Mouse (Mus musculus) G1E (cell line): Measurements from ENCODE around the gene Dmd. TPM values are rescaled to one million over a fixed set of nuclear protein-coding genes. Genes with fewer than 3 reads are reported as not detected.

ENCODE experiments used
- ATAC-seq: 2 replicates; pipeline ENCODE4 v1.8.0; 2016; ENCODE audit warnings: mild to moderate bottlenecking; ENCODE audit not compliant: insufficient number of reproducible peaks, poor library complexity, low FRiP score, severe bottlenecking; ENCODE audit errors: extremely low read depth
- DNase-seq: peaks from one replicate; pipeline ENCODE4 v3.0.0; 2012; ENCODE audit warnings: low spot score
- H3K27me3 ChIP-seq: 2 replicates; pipeline ENCODE4 v1.6.1; 2012; ENCODE audit warnings: mild to moderate bottlenecking, low read length, inconsistent platforms; ENCODE audit not compliant: insufficient read depth
- H3K36me3 ChIP-seq: replicated peaks from 2 replicates; pipeline ENCODE3; 2012; ENCODE audit warnings: mild to moderate bottlenecking, inconsistent platforms
- H3K4me1 ChIP-seq: 2 replicates; pipeline ENCODE4 v1.6.1; 2012; ENCODE audit warnings: low read depth, low read length, inconsistent platforms, mixed read lengths; ENCODE audit not compliant: insufficient read depth
- H3K4me3 ChIP-seq: 2 replicates; pipeline ENCODE4 v1.5.1; 2012; ENCODE audit warnings: low read depth, mild to moderate bottlenecking, inconsistent platforms, low read length, moderate library complexity, mixed read lengths
- H3K9me3 ChIP-seq: replicated peaks from 2 replicates; pipeline ENCODE4 v1.6.1; 2012; ENCODE audit warnings: inconsistent platforms
- CTCF ChIP-seq: IDR thresholded peaks from 2 replicates; pipeline ENCODE4 v1.5.1; 2012; ENCODE audit warnings: low read depth, low read length, inconsistent platforms, mixed read lengths
- GATA1 ChIP-seq: IDR thresholded peaks from 2 replicates; pipeline ENCODE4 v1.6.1; 2012; ENCODE audit warnings: borderline replicate concordance, low read length, inconsistent platforms, mixed read lengths
- GATA2 ChIP-seq: IDR thresholded peaks from 2 replicates; pipeline ENCODE4 v1.6.1; 2012; ENCODE audit warnings: low read depth, low read length, inconsistent platforms, borderline replicate concordance
- POLR2AphosphoS5 ChIP-seq: IDR thresholded peaks from 2 replicates; pipeline ENCODE4 v1.6.1; 2012; ENCODE audit warnings: low read depth, low read length, inconsistent platforms; ENCODE audit not compliant: insufficient replicate concordance
- TAL1 ChIP-seq: conservative IDR thresholded peaks from 2 replicates; pipeline ENCODE4 v1.6.1; 2012; ENCODE audit warnings: low read depth, low read length, inconsistent platforms, mixed read lengths
- polyA plus RNA-seq: library from polyadenylated mRNA; stranded (reverse); fragments of >175 nt; gene quantifications from 2 replicates; pipeline ENCODE4 v1.2.3, GENCODE M21; 2012
- total RNA-seq, 2 experiments: library from RNA; stranded (forward) in 1 of 2; stranded (reverse) in 1 of 2; fragments of 200-1000 nt in 1 of 2; fragments of >200 nt in 1 of 2; fragmentation: Nextera tagmentation in 1 of 2; gene quantifications; 2 replicates each; pipeline ENCODE4 v1.2.3; 2014 to 2017

Gene Dmd
- total and polyA plus RNA-seq, 3 experiments = 0.38 TPM; not detected in 2

DNA sequence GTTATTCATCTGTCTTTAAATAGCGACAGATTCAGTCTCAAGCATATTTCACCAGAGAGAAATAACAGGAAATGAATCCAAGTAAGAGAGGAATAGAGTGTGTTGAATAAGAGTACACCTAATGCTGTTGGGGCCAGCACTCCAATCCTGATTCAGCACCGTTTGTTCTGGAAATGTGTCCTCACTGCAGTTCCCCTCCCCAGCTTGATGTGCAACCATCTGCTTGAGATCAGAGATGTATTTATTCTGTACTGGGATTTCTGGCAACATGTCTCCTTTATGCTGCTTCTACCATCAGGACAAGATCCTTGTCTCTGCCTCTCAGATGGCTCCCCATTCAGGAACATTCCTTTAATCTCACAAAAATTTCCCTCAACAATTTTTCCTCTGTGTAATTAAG is 271.9 kb downstream of the Dmd start:
- H3K4me1 ChIP-seq = no peaks in the 10 kb centered on the region
- ATAC-seq (no peak), DNase-seq (no peak)
- no peak for TF ChIP-seq CTCF
- no peak for TF ChIP-seq POLR2AphosphoS5
- no peak for TF ChIP-seq TAL1
- TF ChIP-seq GATA2 = no peak
- TF ChIP-seq GATA1 = no peak
- H3K4me3 ChIP-seq = no peak overlapping the region
- no peaks in the 10 kb centered on the region for H3K27me3 ChIP-seq
- no peaks in the 10 kb centered on the region for H3K36me3 ChIP-seq
- H3K9me3 ChIP-seq = no peaks in the 10 kb centered on the region

DNA sequence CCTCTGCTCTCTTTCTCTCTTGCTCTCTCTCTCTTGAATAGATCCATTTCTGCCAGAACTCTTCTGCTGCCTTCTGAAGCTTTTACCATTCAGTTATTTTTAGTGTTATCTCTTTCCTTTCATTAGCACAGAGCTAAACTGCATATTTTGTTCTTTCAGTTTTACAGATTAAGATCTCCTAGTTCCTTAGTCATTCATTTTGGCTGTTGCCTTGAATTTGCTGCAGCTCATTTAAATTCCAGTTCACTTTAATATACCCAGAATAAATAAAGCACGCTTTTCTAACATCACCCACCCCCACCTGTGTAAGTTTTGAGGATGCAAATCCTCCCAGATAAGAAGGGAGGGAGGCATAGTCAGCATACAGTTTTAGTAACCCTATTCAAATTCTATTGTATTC is 272.4 kb downstream of the Dmd start:
- no peak overlapping the region for H3K4me3 ChIP-seq
- DNase-seq = no peak

DNA sequence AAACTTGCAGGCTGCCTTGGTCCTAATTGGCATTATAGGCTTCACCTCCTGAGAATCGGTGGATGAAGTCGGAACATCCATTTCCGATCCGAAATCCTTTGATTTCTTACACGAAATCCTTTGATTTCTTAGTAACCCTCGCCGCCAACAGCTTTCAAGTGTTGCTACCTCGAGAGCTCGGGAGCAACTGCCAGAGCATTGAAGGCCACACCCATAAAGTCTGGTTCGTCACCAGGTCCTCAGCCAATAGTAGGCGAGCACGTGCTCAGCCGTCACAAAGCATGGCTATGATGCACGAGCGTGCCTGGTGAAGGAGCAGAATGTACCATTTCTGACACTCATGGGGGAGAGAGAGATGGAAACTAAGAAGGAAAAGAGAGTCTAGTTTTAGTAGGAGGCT is 538.9 kb downstream of the Dmd start, which contains the start of gene Tsga8:
Tsga8 (minus strand) TSS at position 327 of the 400 bp plus-strand sequence.
- Histone ChIP-seq H3K27me3 (no peaks in the 10 kb centered on the region), H3K36me3 (no peaks in the 10 kb centered on the region), H3K4me3 (no peak within 1 kb of the TSS), H3K9me3 (peaks cover 6% of the 10 kb centered on the region), H3K4me1 (no peaks in the 10 kb centered on the region)
- ATAC-seq (no peak), DNase-seq (no peak)
- TF ChIP-seq TAL1 (no peak), GATA1 (no peak), CTCF (no peak), GATA2 (no peak), POLR2AphosphoS5 (no peak)

More for the DNA sequence above, 272.4 kb downstream of the Dmd start:
- no peaks in the 10 kb centered on the region for H3K36me3 ChIP-seq
- H3K4me1 ChIP-seq = no peaks in the 10 kb centered on the region
- ATAC-seq = no peak
- no peaks in the 10 kb centered on the region for H3K9me3 ChIP-seq
- no peaks in the 10 kb centered on the region for H3K27me3 ChIP-seq
- TF ChIP-seq CTCF = no peak

DNA sequence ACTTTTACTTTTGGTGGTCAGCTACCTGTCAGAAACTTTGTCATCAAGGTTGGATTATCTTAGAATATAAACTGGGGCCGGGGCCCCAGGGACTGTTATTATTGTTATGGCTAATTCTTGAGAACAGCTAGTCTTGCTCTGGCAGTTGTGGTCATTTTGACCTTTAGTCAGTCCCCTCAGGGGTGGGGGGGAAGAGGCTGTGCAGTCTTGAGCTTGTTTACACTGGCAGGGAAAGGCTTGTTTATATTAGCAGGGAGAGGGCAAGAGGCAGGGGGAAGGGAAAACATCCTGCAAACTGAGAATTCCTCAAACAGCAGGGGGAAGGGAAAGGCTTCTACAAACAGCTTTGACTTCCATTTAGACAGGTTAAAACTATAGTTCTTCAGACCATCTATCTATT is 726.3 kb downstream of the Dmd start:
- Histone ChIP-seq H3K4me1 (no peaks in the 10 kb centered on the region), H3K9me3 (no peaks in the 10 kb centered on the region), H3K27me3 (no peaks in the 10 kb centered on the region), H3K36me3 (no peaks in the 10 kb centered on the region), H3K4me3 (no peak overlapping the region)
- ATAC-seq = no peak
- no peak for DNase-seq
- TF ChIP-seq POLR2AphosphoS5 (no peak), GATA2 (no peak)

DNA sequence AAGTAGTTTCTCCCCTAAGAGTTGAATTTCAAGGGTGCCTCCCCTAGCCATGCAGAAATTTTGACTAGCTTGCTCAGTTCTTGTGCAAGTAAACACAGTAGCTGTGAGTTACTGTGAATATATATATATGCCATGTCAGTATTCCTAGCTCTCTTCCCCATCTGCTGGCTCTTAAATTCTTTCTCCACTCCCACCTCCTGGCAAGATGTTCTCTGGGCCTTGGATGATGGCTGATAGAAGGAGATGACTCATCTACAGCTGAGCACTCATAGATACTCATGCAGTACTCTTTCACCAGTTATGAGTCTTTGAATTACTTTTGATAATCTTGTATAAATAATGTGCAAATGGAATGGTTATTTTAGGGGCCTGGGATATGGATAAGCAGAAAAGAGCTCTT is 737.9 kb downstream of the Dmd start:
- TF ChIP-seq POLR2AphosphoS5 (no peak), GATA2 (no peak), TAL1 (no peak), GATA1 (no peak), CTCF (no peak)
- ATAC-seq (no peak), DNase-seq (no peak)
- no peak overlapping the region for H3K4me3 ChIP-seq
- H3K36me3 ChIP-seq = no peaks in the 10 kb centered on the region
- H3K4me1 ChIP-seq = no peaks in the 10 kb centered on the region
- H3K9me3 ChIP-seq = no peaks in the 10 kb centered on the region
- H3K27me3 ChIP-seq = no peaks in the 10 kb centered on the region

DNA sequence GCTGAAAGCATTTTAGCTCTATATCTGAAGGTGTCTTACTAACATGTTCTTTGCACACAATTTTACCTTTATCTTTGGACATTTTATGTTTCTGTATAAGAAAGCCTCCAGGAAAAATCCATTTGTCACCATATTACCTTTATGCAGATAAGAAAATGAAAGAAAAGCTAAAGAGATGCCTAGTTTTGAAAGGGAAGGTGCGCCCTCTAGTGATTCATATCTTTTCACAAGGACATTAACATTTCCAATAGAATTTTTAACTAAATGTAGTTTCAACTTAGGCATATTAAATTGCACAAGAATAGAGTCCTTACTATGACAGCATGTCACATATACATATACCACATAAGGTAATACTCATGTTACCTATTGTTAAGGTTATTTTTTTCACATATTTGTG is 791.9 kb downstream of the Dmd start:
- DNase-seq (no peak), ATAC-seq (no peak)
- TF ChIP-seq GATA1 (no peak), POLR2AphosphoS5 (no peak), TAL1 (no peak), CTCF (no peak), GATA2 (no peak)
- Histone ChIP-seq H3K27me3 (no peaks in the 10 kb centered on the region), H3K4me3 (no peak overlapping the region), H3K36me3 (no peaks in the 10 kb centered on the region), H3K4me1 (no peaks in the 10 kb centered on the region), H3K9me3 (no peaks in the 10 kb centered on the region)

DNA sequence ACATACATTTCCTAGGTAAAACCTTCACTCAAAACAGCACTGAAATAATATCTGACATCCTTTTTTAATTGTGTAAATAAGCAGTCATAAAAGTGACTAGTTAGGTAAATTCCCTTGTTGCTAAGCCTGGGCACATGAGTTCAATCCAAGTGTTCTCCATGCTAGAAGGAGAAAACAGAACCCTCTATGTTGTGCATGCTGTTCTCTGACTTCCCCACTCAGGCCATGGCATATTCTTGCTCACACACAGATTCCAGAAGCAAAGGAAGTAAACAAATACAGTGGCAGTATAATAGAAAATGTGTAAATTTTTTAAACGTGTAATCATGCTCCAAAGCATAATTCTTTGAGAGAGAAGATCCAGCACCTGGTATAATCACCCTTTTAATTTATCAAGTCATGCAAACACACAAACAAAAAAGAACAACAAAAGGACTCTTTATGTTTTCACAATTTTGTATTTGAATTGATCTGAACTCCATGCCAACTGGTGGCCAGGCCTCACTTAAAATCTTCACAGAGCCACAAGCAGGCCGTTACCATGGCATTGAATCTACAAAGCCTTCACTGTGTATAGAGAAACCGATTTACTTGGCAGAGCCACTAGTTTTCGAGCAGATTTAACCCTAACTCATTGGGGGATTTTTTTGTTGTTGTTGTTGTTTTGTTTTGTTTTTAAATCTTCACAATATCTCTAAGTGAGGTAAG is 797.8 kb downstream of the Dmd start:
- DNase-seq = no peak
- TF ChIP-seq GATA2 = no peak
- TF ChIP-seq CTCF = no peak
- no peak for TF ChIP-seq GATA1
- no peak for TF ChIP-seq TAL1
- no peak for TF ChIP-seq POLR2AphosphoS5

More for the DNA sequence above, 797.8 kb downstream of the Dmd start:
- Histone ChIP-seq H3K36me3 (no peaks in the 10 kb centered on the region), H3K27me3 (no peaks in the 10 kb centered on the region), H3K4me3 (no peak overlapping the region), H3K9me3 (no peaks in the 10 kb centered on the region), H3K4me1 (no peaks in the 10 kb centered on the region)
- ATAC-seq = no peak
